Mouse (Mus musculus): Measurements from ENCODE around the gene Kmt2b.

DNA sequence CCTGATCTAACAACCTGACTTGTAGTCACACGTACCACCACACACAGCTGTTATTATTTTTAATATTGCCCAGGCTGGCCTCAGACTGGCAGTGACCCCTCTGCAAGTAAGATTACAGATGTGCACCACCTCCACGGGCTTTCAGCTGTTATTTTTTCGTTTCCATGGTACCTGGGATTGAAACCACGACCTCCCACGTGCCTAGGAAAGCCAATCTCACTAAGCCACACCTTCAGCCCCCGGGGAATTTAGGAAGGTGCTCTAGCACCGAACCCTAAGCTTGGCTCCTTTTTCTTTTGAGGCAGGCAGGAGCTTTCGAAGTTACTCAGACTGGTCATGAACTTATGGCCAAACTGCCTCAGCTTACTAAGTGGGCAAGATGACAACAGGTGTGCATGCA is 15.9 kb upstream of the Kmt2b start:
- TF ChIP-seq CTCF (IDR thresholded peaks at IDR 0.05; ENCODE audit: extremely low read depth, insufficient read length, insufficient replicate concordance, low read depth, low read length), result no peak
- TF ChIP-seq POLR2A (IDR thresholded peaks at IDR 0.05; ENCODE audit: low read depth, low read length), result no peak

Measured in small intestine, adult 2 months (tissue).